In the genomic region with DNA sequence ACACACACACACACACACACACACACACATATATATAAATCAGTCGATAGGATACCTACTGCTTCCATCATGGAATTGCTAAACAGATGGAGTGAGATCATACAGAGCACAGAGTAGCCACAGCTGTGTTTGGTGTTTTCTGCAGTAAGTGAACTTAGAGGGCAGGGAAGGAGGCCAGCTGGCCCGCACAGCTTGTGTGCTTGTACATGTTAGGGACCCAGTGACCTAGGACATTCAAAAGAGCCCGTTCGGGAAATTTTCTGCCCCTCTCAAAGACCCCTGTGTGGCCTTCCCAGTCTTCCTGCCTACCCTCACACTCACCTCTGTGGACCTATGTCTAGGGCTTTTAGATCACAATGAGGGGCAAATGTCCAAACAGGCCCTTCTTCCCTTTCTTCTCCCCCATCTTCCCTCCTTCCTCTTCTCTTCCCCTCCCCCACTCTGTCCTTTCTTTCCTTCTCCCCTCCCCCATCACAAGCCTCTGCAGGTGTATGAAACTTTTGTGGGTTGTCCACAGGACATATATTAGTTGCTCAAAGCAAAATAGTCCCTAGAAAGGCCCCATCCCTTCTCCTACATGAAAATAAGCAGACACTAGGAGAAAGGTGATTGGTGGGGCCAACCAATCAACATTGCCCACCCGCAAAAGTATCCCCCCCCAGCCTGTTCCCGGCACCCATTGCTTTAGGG, we compare ENCODE assay signal across 24 mouse cellular contexts. TPM values are rescaled to one million over a fixed set of nuclear protein-coding genes. Genes with fewer than 3 reads are reported as not detected.
DNase-seq lines count a peak whose midpoint lies in the region; ATAC-seq and TF ChIP-seq lines count a peak whose summit lies in the region.
"Had no signal": no experiment of that assay in that cellular context is flagged by ENCODE, and none has a peak within 500 bp of the region (broad histone marks: within the 10 kb centered on the region; RNA-seq: fewer than 3 reads in every experiment).

No protein-coding gene starts in this region.

- WGBS in hindbrain, embryonic 11.5 days = 21% methylated on average over 6 of the region's 6 CpGs
- 22% methylated on average over 6 of the region's 6 CpGs for WGBS in hindbrain, embryonic 14.5 days
- WGBS in liver, postnatal 0 days (ENCODE audit: insufficient replicate concordance) = 41% methylated on average over 6 of the region's 6 CpGs
- WGBS in thymus, adult 2 months = 69% methylated on average over 6 of the region's 6 CpGs

- no peak overlapping the region for H3K9ac ChIP-seq in hindbrain, embryonic 11.5 days (ENCODE audit: low read depth, low read length)
- H3K9ac ChIP-seq in hindbrain, embryonic 14.5 days = no peak overlapping the region
- H3K9ac ChIP-seq in liver, postnatal 0 days (replicated peaks) = no peak overlapping the region
- peak overlapping the region; percentile 23 for H3K9ac ChIP-seq in CH12.LX (ENCODE audit: insufficient read depth, low read depth)
- H3K9ac ChIP-seq: hindbrain, embryonic 13.5 days; liver, embryonic 15.5 days had no signal

- TF ChIP-seq EP300 in liver, postnatal 0 days (IDR thresholded peaks at IDR 0.05; ENCODE audit: low read depth) = no peak
- TF ChIP-seq EP300 in CH12.LX (IDR thresholded peaks at IDR 0.05; ENCODE audit: low read length) = peak; percentile 96; the same call in 1 of the 2 replicates

- no peak overlapping the region for H3K4me3 ChIP-seq in hindbrain, embryonic 11.5 days (ENCODE audit: low read depth, low read length)
- H3K4me3 ChIP-seq in hindbrain, embryonic 14.5 days (replicated peaks; ENCODE audit: low read length) = no peak overlapping the region
- no peak overlapping the region for H3K4me3 ChIP-seq in liver, postnatal 0 days (ENCODE audit: low read depth, low read length)
- no peak overlapping the region for H3K4me3 ChIP-seq in CH12.LX (replicated peaks in 1 of 3; ENCODE audit: low read depth in 2 of 3, low read length in 2 of 3, poor library complexity in 1 of 3)
- H3K4me3 ChIP-seq in thymus, adult 2 months (ENCODE audit: control insufficient read depth, insufficient read depth, low read length) = no peak overlapping the region
- H3K4me3 ChIP-seq: hindbrain, embryonic 13.5 days; liver, embryonic 15.5 days had no signal

- TF ChIP-seq POLR2A in CH12.LX (IDR thresholded peaks at IDR 0.05; ENCODE audit: low read depth, low read length) = no peak
- no peak for TF ChIP-seq POLR2A in thymus, adult 2 months (IDR thresholded peaks at IDR 0.05; ENCODE audit: control insufficient read depth, extremely low read depth, insufficient read depth, low read length, poor library complexity)

- in situ Hi-C loops in CH12.LX (cut with MboI; ENCODE audit: low pct_ligation_motif_present, low pct_unique_long_range_greater_than_20kb, low sequenced_read_pairs) = no loop called here

- dilution Hi-C loops in CH12.LX (cut with MboI; ENCODE audit: extremely low pct_ligation_motif_present, extremely low pct_unique_long_range_greater_than_20kb, low sequenced_read_pairs) = no loop called here

- H3K9me3 ChIP-seq in hindbrain, embryonic 11.5 days (ENCODE audit: control insufficient read depth, low read length) = no peaks in the 10 kb centered on the region
- H3K9me3 ChIP-seq in hindbrain, embryonic 14.5 days (ENCODE audit: control insufficient read depth, low read length) = no peaks in the 10 kb centered on the region
- H3K9me3 ChIP-seq in liver, postnatal 0 days (ENCODE audit: low read length) = no peaks in the 10 kb centered on the region
- no peaks in the 10 kb centered on the region for H3K9me3 ChIP-seq in CH12.LX (replicated peaks; ENCODE audit: low read length)
- H3K9me3 ChIP-seq: hindbrain, embryonic 13.5 days; liver, embryonic 15.5 days had no signal

- no peak overlapping the region for H3K4me2 ChIP-seq in hindbrain, embryonic 11.5 days (replicated peaks; ENCODE audit: low read depth, low read length)
- H3K4me2 ChIP-seq in hindbrain, embryonic 14.5 days (replicated peaks) = no peak overlapping the region
- H3K4me2 ChIP-seq in liver, postnatal 0 days (ENCODE audit: low read depth, low read length) = no peak overlapping the region
- peak overlapping the region; percentile 89 for H3K4me2 ChIP-seq in CH12.LX (ENCODE audit: insufficient read depth, low read depth, poor library complexity, severe bottlenecking)
- H3K4me2 ChIP-seq: hindbrain, embryonic 13.5 days; liver, embryonic 15.5 days had no signal

- 0 out of 2 replicates have a peak, but pooled peaks cover 5% of the 10 kb centered on the region for H3K4me1 ChIP-seq in hindbrain, embryonic 11.5 days (replicated peaks; ENCODE audit: control insufficient read depth, insufficient read depth, low read length)
- H3K4me1 ChIP-seq in hindbrain, embryonic 14.5 days (replicated peaks; ENCODE audit: control insufficient read depth, insufficient read depth, low read length) = peaks cover 5% of the 10 kb centered on the region; the same call in 1 of the 2 replicates
- H3K4me1 ChIP-seq in liver, postnatal 0 days (ENCODE audit: insufficient read depth) = peaks cover 28% of the 10 kb centered on the region
- peaks cover 60 to 95% of the 10 kb centered on the region in 2 experiments for H3K4me1 ChIP-seq in CH12.LX (ENCODE audit: control insufficient read depth in 1 of 2, insufficient read depth in 2 of 2)
- H3K4me1 ChIP-seq in thymus, adult 2 months (replicated peaks; ENCODE audit: control insufficient read depth, insufficient read depth, low read length) = peaks cover 42% of the 10 kb centered on the region

- no peak; the same call in 1 of the 2 replicates for TF ChIP-seq RAD21 in CH12.LX (IDR thresholded peaks at IDR 0.05; ENCODE audit: low read depth, low read length)

- H3K27me3 ChIP-seq in hindbrain, embryonic 11.5 days (ENCODE audit: control insufficient read depth, insufficient read depth, low read length) = no peaks in the 10 kb centered on the region
- H3K27me3 ChIP-seq in hindbrain, embryonic 14.5 days (ENCODE audit: control insufficient read depth, insufficient read depth, low read length) = no peaks in the 10 kb centered on the region
- 0 out of 2 replicates have a peak, but pooled peaks cover 3% of the 10 kb centered on the region for H3K27me3 ChIP-seq in liver, postnatal 0 days (ENCODE audit: insufficient read depth, low read length)
- H3K27me3 ChIP-seq in CH12.LX (replicated peaks) = no peaks in the 10 kb centered on the region
- H3K27me3 ChIP-seq in thymus, adult 2 months (ENCODE audit: control insufficient read depth, insufficient read depth, low read length) = no peaks in the 10 kb centered on the region; the same call in 1 of the 2 replicates

- no peak overlapping the region for H3K27ac ChIP-seq in hindbrain, embryonic 11.5 days (ENCODE audit: low read depth, low read length)
- H3K27ac ChIP-seq in hindbrain, embryonic 14.5 days = no peak overlapping the region
- peak overlapping the region; percentile 30; the same call in 1 of the 2 replicates for H3K27ac ChIP-seq in liver, postnatal 0 days (ENCODE audit: low read depth)
- peak overlapping the region; percentile 95 for H3K27ac ChIP-seq in CH12.LX (ENCODE audit: insufficient read depth, low read depth)
- H3K27ac ChIP-seq in thymus, adult 2 months (ENCODE audit: control insufficient read depth, insufficient read depth, low read length) = no peak overlapping the region
- H3K27ac ChIP-seq: hindbrain, embryonic 13.5 days; liver, embryonic 15.5 days had no signal

- ATAC-seq in hindbrain, embryonic 11.5 days (ENCODE audit: low FRiP score) = no peak
- no peak for ATAC-seq in hindbrain, embryonic 14.5 days (ENCODE audit: low FRiP score)
- ATAC-seq in liver, postnatal 0 days = peak; percentile 30; the same call in 1 of the 2 replicates
- ATAC-seq: midbrain, embryonic 16.5 days had no signal

- H3K36me3 ChIP-seq in hindbrain, embryonic 11.5 days (ENCODE audit: control insufficient read depth, insufficient read depth, low read length) = no peaks in the 10 kb centered on the region
- H3K36me3 ChIP-seq in hindbrain, embryonic 14.5 days (replicated peaks; ENCODE audit: control insufficient read depth, insufficient read depth) = no peaks in the 10 kb centered on the region
- H3K36me3 ChIP-seq in liver, postnatal 0 days (replicated peaks; ENCODE audit: insufficient read depth, low read length) = no peaks in the 10 kb centered on the region
- H3K36me3 ChIP-seq in CH12.LX (replicated peaks in 1 of 2; ENCODE audit: control insufficient read depth in 1 of 2, insufficient read depth in 1 of 2, low read length in 1 of 2) = no peaks in the 10 kb centered on the region
- no peaks in the 10 kb centered on the region for H3K36me3 ChIP-seq in thymus, adult 2 months (ENCODE audit: control insufficient read depth, insufficient read depth, low read length)
- H3K36me3 ChIP-seq: hindbrain, embryonic 13.5 days; liver, embryonic 15.5 days had no signal

- DNase-seq in hindbrain, embryonic 11.5 days (ENCODE audit: low spot score) = peak; percentile 13
- DNase-seq in hindbrain, embryonic 14.5 days (ENCODE audit: low spot score) = no peak
- DNase-seq in liver, postnatal 0 days = no peak
- no peak for DNase-seq in liver
- DNase-seq in CH12.LX (ENCODE audit: extremely low read depth) = peak; percentile 87
- peak; percentile 79 for DNase-seq in adipocyte (ENCODE audit: low spot score)
- no peak for DNase-seq in thymus, adult 2 months
- DNase-seq: cerebellum, adult 9-10 months; kidney, adult 8-10 months; thymus, adult 18-20 months had no signal

- H3K79me2 ChIP-seq in CH12.LX (replicated peaks; ENCODE audit: control insufficient read depth, extremely low read depth, insufficient read depth, poor library complexity, severe bottlenecking) = no peaks in the 10 kb centered on the region

- TF ChIP-seq CTCF in liver, postnatal 0 days (IDR thresholded peaks at IDR 0.05; ENCODE audit: low read depth) = no peak
- TF ChIP-seq CTCF in CH12.LX (conservative IDR thresholded peaks at IDR 0.05 in 1 of 2, IDR thresholded peaks at IDR 0.05 in 1 of 2; ENCODE audit: low read depth in 2 of 2, low read length in 2 of 2) = no peak
- no peak for TF ChIP-seq CTCF in thymus, adult 2 months (IDR thresholded peaks at IDR 0.05; ENCODE audit: borderline replicate concordance, control insufficient read depth, extremely low read depth, insufficient read depth, low read length, poor library complexity)

RNA-seq across cellular contexts. Expression of a gene that starts 11.5 kb away (rescaled TPM):
- 6.6 and 7.6 TPM in 2 replicates for polyA plus RNA-seq in hindbrain, embryonic 11.5 days (2014; fragmentation: Nextera tagmentation; extraction: Ambion mirVana)
- 3.2 and 3.4 TPM in 2 replicates for polyA plus RNA-seq in hindbrain, embryonic 14.5 days (2014; fragmentation: Nextera tagmentation; extraction: Ambion mirVana)
- 10.1 and 10.4 TPM in 2 replicates for polyA plus RNA-seq in liver, postnatal 0 days (2015; fragmentation: Nextera tagmentation; extraction: Ambion mirVana)
- total RNA-seq in CH12.LX (2012; rRNA removed) (38.6 and 49.4 TPM in 2 replicates), CH12.LX (2014; rRNA removed) (23.4 and 26.4 TPM in 2 replicates)
- polyA plus RNA-seq in CH12.LX (2012; ENCODE audit: insufficient read length, low read depth) = 51.2 and 56.0 TPM in 2 replicates
- 43.5 and 54.4 TPM in 2 replicates for polyA plus RNA-seq in thymus, adult 2 months (2012; rRNA removed)

RNA-seq across cellular contexts. Expression of a gene that starts 37.6 kb away (rescaled TPM):
- not detected in 2 replicates for polyA plus RNA-seq in hindbrain, embryonic 11.5 days (2014; fragmentation: Nextera tagmentation; extraction: Ambion mirVana)
- polyA plus RNA-seq in hindbrain, embryonic 14.5 days (2014; fragmentation: Nextera tagmentation; extraction: Ambion mirVana) = not detected in 2 replicates
- polyA plus RNA-seq in liver, postnatal 0 days (2015; fragmentation: Nextera tagmentation; extraction: Ambion mirVana) = not detected in 2 replicates
- total RNA-seq in CH12.LX (2012; rRNA removed) = not detected in 2 replicates
- not detected in 2 replicates for total RNA-seq in CH12.LX (2014; rRNA removed)
- polyA plus RNA-seq in CH12.LX (2012; ENCODE audit: insufficient read length, low read depth) = not detected in 2 replicates
- 0.03 and 0.06 TPM in 2 replicates for polyA plus RNA-seq in thymus, adult 2 months (2012; rRNA removed)
- total RNA-seq: adrenal gland, postnatal 4 days; gastrocnemius, adult 8-10 months; heart, adult 8-10 months; layer of hippocampus, adult 8-10 months; left cerebral cortex, adult 8-10 months; megakaryocyte, adult 5-6 weeks had no signal
- polyA plus RNA-seq: forebrain, embryonic 11.5 days; heart, embryonic 16.5 days; hindbrain, embryonic 13.5 days; limb, embryonic 11.5 days; liver, embryonic 15.5 days; midbrain, embryonic 16.5 days; stomach, embryonic 14.5 days; urinary bladder, adult 2 months had no signal

Comparison
In these comparisons a context has a peak if more than half of its experiments do, and no peak if none do; other contexts are left out.
1. DNase-seq: peak in hindbrain, embryonic 11.5 days (single experiment), CH12.LX (single experiment) and adipocyte (single experiment); none in hindbrain, embryonic 14.5 days (single experiment), liver, postnatal 0 days (single experiment), liver (single experiment) and thymus, adult 2 months (single experiment).
2. H3K27ac ChIP-seq: peak in liver, postnatal 0 days (single experiment) and CH12.LX (single experiment); none in hindbrain, embryonic 11.5 days (single experiment), hindbrain, embryonic 14.5 days (single experiment) and thymus, adult 2 months (single experiment).